19 mouse cellular contexts compared by ENCODE assay signal in the genomic region with DNA sequence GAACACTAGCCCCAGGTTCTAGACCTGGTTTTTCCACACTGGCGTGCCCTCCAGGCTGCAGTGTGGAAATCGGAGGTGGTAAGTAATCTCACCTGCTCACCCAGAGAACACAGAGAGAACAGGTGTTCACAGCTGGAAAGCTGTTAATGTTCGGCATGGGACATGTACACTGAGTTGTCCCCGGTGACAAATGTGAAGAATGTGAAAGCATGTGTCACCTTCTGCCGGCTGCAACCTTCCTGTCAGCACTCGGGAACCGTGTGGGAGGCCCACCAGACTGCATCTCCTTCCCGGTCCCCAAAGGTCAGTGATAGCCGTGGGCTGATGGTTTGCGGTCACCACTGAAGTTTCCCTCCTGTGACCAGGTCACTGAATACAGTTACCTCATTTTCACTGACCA. TPM values are rescaled to one million over a fixed set of nuclear protein-coding genes. Genes with fewer than 3 reads are reported as not detected.
"Had no signal": no experiment of that assay in that cellular context is flagged by ENCODE, and none has a peak within 500 bp of the region (broad histone marks: within the 10 kb centered on the region; RNA-seq: fewer than 3 reads in every experiment).

No protein-coding gene starts in this region.

- H3K9me3 ChIP-seq: midbrain, embryonic 10.5 days; midbrain, embryonic 12.5 days; neural tube, embryonic 13.5 days; neural tube, embryonic 15.5 days had no signal

- H3K27me3 ChIP-seq: midbrain, embryonic 12.5 days; neural tube, embryonic 13.5 days; neural tube, embryonic 15.5 days had no signal

- H3K9ac ChIP-seq: lung, embryonic 14.5 days; midbrain, embryonic 12.5 days; neural tube, embryonic 13.5 days; neural tube, embryonic 15.5 days had no signal

- H3K27ac ChIP-seq: midbrain, embryonic 10.5 days; midbrain, embryonic 12.5 days; neural tube, embryonic 13.5 days; neural tube, embryonic 15.5 days had no signal

- DNase-seq: lung, embryonic 14.5 days; lung, postnatal 10 days; lung, postnatal 4 days; midbrain, embryonic 14.5 days; retina, postnatal 1 day; right cerebral cortex, adult 18-20 months; right cerebral cortex, postnatal 25 days; right cerebral cortex, postnatal 4 days; spleen, adult 18-20 months; thymus, adult 18-20 months; thymus, postnatal 14 days; thymus, postnatal 36 days had no signal

- H3K4me2 ChIP-seq: lung, embryonic 14.5 days; midbrain, embryonic 12.5 days; neural tube, embryonic 13.5 days; neural tube, embryonic 15.5 days had no signal

- H3K4me3 ChIP-seq: midbrain, embryonic 10.5 days; midbrain, embryonic 12.5 days; myocyte; neural tube, embryonic 13.5 days; neural tube, embryonic 15.5 days had no signal

- ATAC-seq: midbrain, embryonic 16.5 days had no signal

- H3K4me1 ChIP-seq: midbrain, embryonic 10.5 days; midbrain, embryonic 12.5 days had no signal

- H3K36me3 ChIP-seq: midbrain, embryonic 10.5 days; midbrain, embryonic 12.5 days; neural tube, embryonic 13.5 days; neural tube, embryonic 15.5 days had no signal

RNA-seq across cellular contexts. Expression of gene P4ha2, which starts 32.4 kb away (rescaled TPM):
- total RNA-seq: megakaryocyte, adult 5-6 weeks had no signal
